Mouse (Mus musculus) hindbrain, embryonic 13.5 days (tissue): ENCODE results near the gene Chn1. TPM values are rescaled to one million over a fixed set of nuclear protein-coding genes. Genes with fewer than 3 reads are reported as not detected.

Experiments used
- ATAC-seq: fragments of 200-750 bp; cut with Nextera tagmentation; 2 replicates; pipeline ENCODE4 v1.8.0; 2017; ENCODE audit warnings: moderate TSS enrichment; ENCODE audit not compliant: low FRiP score
- H3K27ac ChIP-seq: fragments of 300-500 bp; sonication (generic); 2 replicates; pipeline ENCODE4 v1.5.1; 2015; ENCODE audit warnings: inconsistent platforms, mild to moderate bottlenecking, moderate library complexity
- H3K27me3 ChIP-seq: fragments of 300-500 bp; sonication (generic); 2 replicates; pipeline ENCODE4 v1.6.1; 2015; ENCODE audit warnings: mild to moderate bottlenecking, inconsistent platforms
- H3K36me3 ChIP-seq: fragments of 300-500 bp; sonication (generic); 2 replicates; pipeline ENCODE4 v1.6.1; 2015; ENCODE audit warnings: mild to moderate bottlenecking, inconsistent platforms
- H3K4me1 ChIP-seq: fragments of 300-500 bp; sonication (generic); replicated peaks from 2 replicates; pipeline ENCODE4 v1.6.1; 2015; ENCODE audit warnings: inconsistent platforms
- H3K4me2 ChIP-seq: fragments of 300-500 bp; sonication (generic); 2 replicates; pipeline ENCODE4 v1.6.1; 2015; ENCODE audit warnings: inconsistent platforms, mild to moderate bottlenecking, moderate library complexity
- H3K4me3 ChIP-seq: fragments of 300-500 bp; sonication (generic); 2 replicates; pipeline ENCODE4 v1.5.1; 2015; ENCODE audit warnings: mild to moderate bottlenecking, inconsistent platforms
- H3K9ac ChIP-seq: fragments of 300-500 bp; sonication (generic); 2 replicates; pipeline ENCODE4 v1.6.1; 2015; ENCODE audit warnings: mild to moderate bottlenecking, inconsistent platforms
- H3K9me3 ChIP-seq: fragments of 300-500 bp; sonication (generic); 2 replicates; pipeline ENCODE4 v1.6.1; 2016; ENCODE audit warnings: inconsistent platforms
- WGBS: fragments of 180-500 bp; shearing (Covaris S2); methylation state at CpG from one replicate; pipeline ENCODE4 v1.1.7; 2015; 5-methylcytosine and 5-hydroxymethylcytosine counted together
- polyA plus RNA-seq: library from polyadenylated mRNA; unstranded; fragments of >200 nt; fragmentation: Nextera tagmentation; extraction: Ambion mirVana; gene quantifications from 2 replicates; pipeline ENCODE4 v1.2.1, GENCODE M21; 2015

The Chn1 gene
- polyA plus RNA-seq, 1 experiment from 2014 or later: 110 TPM

DNA sequence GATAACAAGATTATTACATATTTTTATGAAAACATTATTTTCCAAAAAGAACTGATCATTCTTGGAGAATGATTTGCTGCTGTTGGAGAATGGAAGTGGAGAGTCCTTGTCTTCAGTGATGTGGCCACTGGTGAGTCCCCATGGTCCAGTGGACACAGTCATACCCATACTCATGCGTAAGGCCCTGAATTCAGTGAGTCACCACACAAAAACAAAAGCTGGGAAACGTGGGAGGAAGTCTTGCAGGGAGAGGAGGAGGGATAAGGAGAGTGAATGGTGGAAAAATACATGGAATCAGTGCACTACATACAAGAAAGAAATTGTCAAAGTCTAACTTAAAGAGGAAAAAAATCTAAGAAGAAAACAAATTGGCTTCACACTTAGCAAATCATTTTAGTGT, 47.3 kb downstream of the Chn1 start:
- 60% methylated on average over 2 of the region's 2 CpGs for WGBS
- Histone ChIP-seq H3K27ac (no peak overlapping the region), H3K9me3 (no peaks in the 10 kb centered on the region), H3K4me2 (no peak overlapping the region), H3K4me3 (no peak overlapping the region), H3K27me3 (no peaks in the 10 kb centered on the region), H3K36me3 (no peaks in the 10 kb centered on the region), H3K4me1 (peaks cover 18% of the 10 kb centered on the region), H3K9ac (no peak overlapping the region)
- no peak for ATAC-seq

DNA sequence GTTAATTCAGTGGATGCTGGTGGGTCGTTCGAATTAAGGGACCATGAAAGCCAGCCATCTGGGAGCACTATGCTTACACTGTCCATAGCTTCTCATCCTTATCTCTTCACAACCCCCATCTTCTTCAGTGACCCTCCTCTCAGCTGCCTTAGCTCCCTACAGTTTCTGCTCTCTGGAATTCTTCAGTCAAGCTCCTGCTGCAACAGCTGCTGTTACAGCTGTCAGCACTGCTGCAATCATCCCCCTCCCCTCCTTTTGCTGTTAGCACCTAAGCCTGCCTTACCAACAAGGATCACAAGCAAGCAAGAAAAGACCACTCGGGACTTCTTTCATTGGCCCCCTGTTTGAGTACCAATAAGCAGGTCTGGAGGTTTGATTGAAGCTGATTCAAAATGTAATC, 50.2 kb downstream of the Chn1 start:
- no peak overlapping the region for H3K4me2 ChIP-seq
- no peaks in the 10 kb centered on the region for H3K36me3 ChIP-seq
- no peak overlapping the region for H3K4me3 ChIP-seq
- no peak for ATAC-seq
- 64% methylated on average over 3 of the region's 3 CpGs for WGBS
- H3K9me3 ChIP-seq: no peaks in the 10 kb centered on the region
- peaks cover 28% of the 10 kb centered on the region for H3K4me1 ChIP-seq
- 0 out of 2 replicates have a peak overlapping the region, but pooled peaks have one; percentile 24 for H3K9ac ChIP-seq
- H3K27me3 ChIP-seq: no peaks in the 10 kb centered on the region
- peak overlapping the region; percentile 40 for H3K27ac ChIP-seq

DNA sequence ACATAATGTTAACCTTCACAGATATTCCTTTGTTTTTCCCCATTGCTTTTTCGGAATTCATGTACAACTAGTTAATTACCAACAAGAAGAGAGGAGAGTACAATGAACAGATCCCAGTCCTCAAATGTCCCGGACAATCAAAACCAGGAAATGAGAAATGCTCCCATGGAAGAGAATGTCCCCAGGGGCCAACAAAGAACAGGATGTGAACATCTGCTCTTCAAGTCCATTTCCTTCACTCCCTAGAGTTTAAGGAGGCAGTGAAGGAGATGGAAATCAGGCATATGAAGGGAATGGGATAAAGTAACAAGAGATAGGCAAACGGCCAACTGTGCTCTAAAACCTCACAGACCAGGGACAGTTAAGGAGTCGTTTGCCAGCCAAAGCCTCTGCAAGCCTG, 53.3 kb downstream of the Chn1 start:
- no peak for ATAC-seq
- Histone ChIP-seq H3K27ac (peak overlapping the region; percentile 9; the same call in 1 of the 2 replicates), H3K36me3 (no peaks in the 10 kb centered on the region), H3K4me2 (no peak overlapping the region), H3K4me3 (no peak overlapping the region), H3K4me1 (peaks cover 25% of the 10 kb centered on the region), H3K9ac (no peak overlapping the region), H3K27me3 (no peaks in the 10 kb centered on the region), H3K9me3 (no peaks in the 10 kb centered on the region)
- WGBS: 47% methylated on average over 4 of the region's 4 CpGs

DNA sequence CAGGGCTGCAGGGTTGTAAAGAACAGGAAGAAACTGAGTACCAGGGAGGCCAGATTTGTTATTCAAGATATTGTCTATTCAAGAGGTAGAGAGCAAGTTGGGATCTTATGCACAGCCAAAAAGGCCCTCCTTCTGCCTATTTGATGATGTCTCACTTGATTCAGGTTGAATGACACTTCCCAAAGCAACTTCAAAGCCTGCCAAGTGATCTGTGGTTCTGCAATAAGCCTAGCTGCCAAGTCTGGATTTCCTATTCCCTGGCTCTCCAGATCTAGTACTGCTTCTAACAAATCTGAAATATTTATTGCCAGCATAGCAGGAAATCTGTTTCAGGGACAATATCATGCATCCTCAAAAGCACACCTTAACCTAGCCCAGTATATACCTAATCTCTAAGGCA, 62.7 kb downstream of the Chn1 start:
- H3K27me3 ChIP-seq: no peaks in the 10 kb centered on the region
- H3K4me3 ChIP-seq: no peak overlapping the region
- H3K36me3 ChIP-seq: no peaks in the 10 kb centered on the region; the same call in 1 of the 2 replicates
- ATAC-seq: no peak
- no peak overlapping the region for H3K4me2 ChIP-seq
- no peak overlapping the region for H3K27ac ChIP-seq
- H3K4me1 ChIP-seq: no peaks in the 10 kb centered on the region
- H3K9ac ChIP-seq: no peak overlapping the region
- H3K9me3 ChIP-seq: no peaks in the 10 kb centered on the region

DNA sequence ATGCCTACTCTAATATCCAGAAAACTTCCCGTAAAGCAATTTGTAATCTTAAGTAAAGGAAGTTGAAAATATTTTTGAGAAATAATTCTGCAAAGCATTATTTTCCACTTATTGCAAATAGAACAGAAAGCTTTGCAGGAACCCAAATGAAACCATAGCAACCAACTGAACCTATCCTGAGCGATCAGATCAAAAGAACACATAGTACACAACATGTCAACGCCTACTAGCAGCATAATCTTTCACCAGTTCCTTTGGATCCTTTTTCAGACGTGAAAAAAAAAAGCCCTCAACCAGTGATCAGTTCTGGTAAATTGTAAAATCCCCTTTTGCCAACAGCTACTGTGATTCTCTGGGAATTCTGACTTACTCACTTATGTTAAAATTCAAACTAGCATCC, 82.1 kb downstream of the Chn1 start:
- H3K9me3 ChIP-seq: no peaks in the 10 kb centered on the region
- no peaks in the 10 kb centered on the region for H3K27me3 ChIP-seq
- no peak overlapping the region for H3K27ac ChIP-seq
- no peak overlapping the region for H3K4me3 ChIP-seq
- H3K4me2 ChIP-seq: no peak overlapping the region
- no peak overlapping the region for H3K9ac ChIP-seq
- no peaks in the 10 kb centered on the region for H3K4me1 ChIP-seq
- no peak for ATAC-seq
- peaks cover 2% of the 10 kb centered on the region; the same call in 1 of the 2 replicates for H3K36me3 ChIP-seq
- 74% methylated on average over 4 of the region's 4 CpGs for WGBS

DNA sequence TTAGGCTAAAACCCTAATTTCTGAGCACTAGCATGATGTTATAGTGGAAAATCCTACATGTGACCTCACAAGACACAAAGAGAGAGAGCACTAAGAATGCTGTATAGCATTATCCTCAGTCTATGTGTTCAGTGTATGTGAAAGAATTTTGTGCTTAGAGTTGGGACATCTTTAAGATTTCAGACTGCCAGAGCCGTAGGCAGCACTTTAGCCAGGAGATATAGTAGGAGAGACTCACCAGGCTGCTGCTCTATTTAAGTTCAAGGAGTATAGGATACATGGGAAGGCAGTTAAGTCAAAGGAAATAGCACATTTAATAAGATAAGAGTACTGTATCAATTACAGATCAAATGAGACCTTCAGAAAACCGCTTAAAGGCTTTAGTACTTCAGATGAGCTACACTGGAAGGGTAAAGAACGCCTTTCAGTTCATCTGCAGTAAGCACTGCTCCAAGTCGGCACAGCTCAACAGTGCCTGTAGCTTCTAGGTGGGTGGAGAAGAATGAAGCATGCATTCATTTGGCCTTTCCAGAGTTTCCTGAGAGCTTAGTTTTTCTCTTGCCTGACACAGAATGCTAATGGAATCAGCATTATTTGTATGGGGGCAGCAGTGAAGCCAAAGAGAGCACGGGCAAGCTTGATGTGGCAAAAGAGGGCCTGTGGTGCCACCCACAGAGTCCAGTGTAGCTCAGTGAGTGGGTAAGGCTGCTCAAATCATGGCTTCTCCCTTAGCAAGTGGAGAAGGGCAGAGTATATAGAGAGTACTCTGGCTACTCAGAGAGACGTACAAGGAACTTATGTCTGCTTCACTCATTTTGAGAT, 84.2 kb downstream of the Chn1 start:
- Histone ChIP-seq H3K9ac (no peak overlapping the region), H3K27me3 (no peaks in the 10 kb centered on the region), H3K4me1 (no peaks in the 10 kb centered on the region), H3K27ac (no peak overlapping the region), H3K4me3 (no peak overlapping the region), H3K9me3 (no peaks in the 10 kb centered on the region), H3K36me3 (peaks cover 6% of the 10 kb centered on the region; the same call in 1 of the 2 replicates), H3K4me2 (no peak overlapping the region)
- no peak for ATAC-seq
- WGBS: 79% methylated on average over 6 of the region's 6 CpGs

DNA sequence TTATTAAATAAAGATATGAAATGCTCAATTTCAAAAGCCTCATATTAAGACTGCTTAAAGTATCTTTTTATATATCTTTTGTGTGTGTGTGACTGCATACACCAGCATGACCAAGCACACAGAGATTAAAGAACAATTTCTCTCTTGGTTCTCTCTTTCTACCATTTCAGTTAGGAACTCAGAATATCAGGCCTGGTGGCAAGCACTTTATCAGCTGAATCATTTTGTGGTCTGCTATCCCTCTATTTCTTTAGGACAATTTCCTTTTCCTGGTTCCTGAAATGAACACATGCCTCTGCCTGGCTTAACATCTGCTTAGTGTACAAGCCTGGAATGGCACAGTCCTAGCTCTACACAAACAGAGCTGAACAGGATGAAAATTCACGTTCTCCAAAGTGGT, 92.6 kb downstream of the Chn1 start:
- H3K4me2 ChIP-seq: no peak overlapping the region
- no peak overlapping the region for H3K4me3 ChIP-seq
- no peaks in the 10 kb centered on the region for H3K27me3 ChIP-seq
- WGBS: 78% methylated on average over 1 of the region's 1 CpGs
- H3K27ac ChIP-seq: no peak overlapping the region
- no peak overlapping the region for H3K9ac ChIP-seq
- H3K36me3 ChIP-seq: peaks cover 3% of the 10 kb centered on the region; the same call in 1 of the 2 replicates
- no peak for ATAC-seq
- H3K9me3 ChIP-seq: no peaks in the 10 kb centered on the region
- no peaks in the 10 kb centered on the region for H3K4me1 ChIP-seq

DNA sequence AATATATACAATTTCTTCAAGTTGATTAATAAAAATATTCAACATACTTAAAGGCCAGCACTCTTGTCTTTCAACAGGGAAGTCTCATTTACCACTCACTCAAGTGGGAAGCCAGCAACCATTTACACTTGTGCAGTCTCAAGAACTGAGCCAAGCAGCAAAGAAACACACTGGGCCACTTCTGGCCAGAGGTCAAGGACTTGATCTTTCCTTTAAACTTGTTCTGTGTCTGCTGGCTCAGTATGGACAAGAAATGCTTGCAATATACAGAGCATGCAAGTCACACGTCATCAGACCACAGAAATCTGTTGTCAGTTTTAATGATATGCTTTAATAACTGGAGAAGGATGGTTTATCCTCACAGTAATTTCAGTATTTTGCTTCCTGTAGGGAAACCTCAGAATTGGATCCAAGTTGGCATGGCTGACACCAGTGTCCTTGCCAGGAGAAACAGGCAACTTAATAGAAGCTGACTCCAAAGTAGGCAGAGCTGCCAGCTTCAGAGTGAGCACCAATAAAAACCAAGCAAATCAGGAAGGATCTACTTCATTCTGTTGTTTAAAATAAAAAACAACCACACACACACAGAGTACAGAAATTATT, 94.6 kb downstream of the Chn1 start:
- Histone ChIP-seq H3K27me3 (no peaks in the 10 kb centered on the region), H3K27ac (no peak overlapping the region), H3K4me1 (no peaks in the 10 kb centered on the region), H3K9me3 (no peaks in the 10 kb centered on the region), H3K36me3 (no peaks in the 10 kb centered on the region), H3K4me2 (no peak overlapping the region), H3K4me3 (no peak overlapping the region), H3K9ac (no peak overlapping the region)
- 88% methylated on average over 1 of the region's 1 CpGs for WGBS
- ATAC-seq: no peak

DNA sequence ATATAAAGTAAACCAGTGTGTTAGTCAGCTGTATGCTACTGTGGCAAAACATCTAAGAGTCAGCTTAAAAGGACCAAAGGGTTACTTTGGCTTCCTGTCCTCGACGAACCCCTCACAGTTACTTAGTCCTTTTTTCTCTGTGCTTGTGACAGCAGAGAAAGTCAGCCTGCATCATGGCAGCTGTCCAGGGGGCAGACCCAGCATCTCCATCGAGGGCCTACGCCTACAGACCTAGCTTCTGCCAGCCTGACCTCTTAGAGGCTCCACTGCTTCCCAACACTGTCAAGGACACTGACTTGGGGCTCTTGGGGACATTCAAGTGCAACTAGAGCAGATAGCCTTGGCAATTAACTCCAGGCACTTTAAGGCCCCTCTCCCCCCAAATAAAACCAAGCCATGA, 106.5 kb downstream of the Chn1 start:
- Histone ChIP-seq H3K9me3 (no peaks in the 10 kb centered on the region), H3K27me3 (no peaks in the 10 kb centered on the region), H3K27ac (no peak overlapping the region), H3K4me1 (peaks cover 15% of the 10 kb centered on the region), H3K9ac (no peak overlapping the region), H3K4me2 (no peak overlapping the region), H3K4me3 (no peak overlapping the region), H3K36me3 (no peaks in the 10 kb centered on the region)
- no peak for ATAC-seq
- WGBS: 66% methylated on average over 4 of the region's 4 CpGs

DNA sequence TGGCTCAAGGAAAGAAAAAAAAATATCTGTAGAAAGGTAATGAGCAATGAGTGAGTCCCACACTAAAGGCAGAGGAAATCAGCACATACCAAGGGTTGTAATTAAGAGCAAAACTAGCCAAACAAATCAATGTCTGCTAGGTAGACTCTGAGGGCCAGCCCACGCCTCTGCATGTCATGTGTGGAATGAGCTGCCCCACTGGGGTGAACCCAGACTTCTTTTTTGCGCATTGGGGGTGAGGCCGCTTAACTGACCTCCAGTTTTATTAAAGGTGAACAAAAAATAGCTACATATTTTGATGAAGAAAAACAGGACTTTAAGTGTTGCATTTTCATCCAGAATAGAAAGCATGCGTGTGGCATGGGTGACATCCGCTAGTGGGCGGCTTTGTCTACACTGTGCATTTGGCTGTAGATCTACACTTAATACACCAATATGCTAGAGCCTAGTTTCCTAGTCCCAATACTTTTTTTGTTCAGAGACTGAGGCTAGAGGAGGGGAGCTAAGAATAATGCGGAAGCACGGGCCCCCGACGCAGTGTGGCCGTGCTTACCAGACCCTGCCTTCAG, 114.5 kb downstream of the Chn1 start:
- H3K27ac ChIP-seq: 0 out of 2 replicates have a peak overlapping the region, but pooled peaks have one; percentile 52
- peak; percentile 65 for ATAC-seq
- H3K4me2 ChIP-seq: peak overlapping the region; percentile 49
- peaks cover 36% of the 10 kb centered on the region for H3K4me1 ChIP-seq
- no peaks in the 10 kb centered on the region for H3K9me3 ChIP-seq
- H3K9ac ChIP-seq: no peak overlapping the region
- H3K36me3 ChIP-seq: no peaks in the 10 kb centered on the region
- 82% methylated on average over 11 of the region's 11 CpGs for WGBS
- no peak overlapping the region; the same call in 1 of the 2 replicates for H3K4me3 ChIP-seq
- no peaks in the 10 kb centered on the region for H3K27me3 ChIP-seq

DNA sequence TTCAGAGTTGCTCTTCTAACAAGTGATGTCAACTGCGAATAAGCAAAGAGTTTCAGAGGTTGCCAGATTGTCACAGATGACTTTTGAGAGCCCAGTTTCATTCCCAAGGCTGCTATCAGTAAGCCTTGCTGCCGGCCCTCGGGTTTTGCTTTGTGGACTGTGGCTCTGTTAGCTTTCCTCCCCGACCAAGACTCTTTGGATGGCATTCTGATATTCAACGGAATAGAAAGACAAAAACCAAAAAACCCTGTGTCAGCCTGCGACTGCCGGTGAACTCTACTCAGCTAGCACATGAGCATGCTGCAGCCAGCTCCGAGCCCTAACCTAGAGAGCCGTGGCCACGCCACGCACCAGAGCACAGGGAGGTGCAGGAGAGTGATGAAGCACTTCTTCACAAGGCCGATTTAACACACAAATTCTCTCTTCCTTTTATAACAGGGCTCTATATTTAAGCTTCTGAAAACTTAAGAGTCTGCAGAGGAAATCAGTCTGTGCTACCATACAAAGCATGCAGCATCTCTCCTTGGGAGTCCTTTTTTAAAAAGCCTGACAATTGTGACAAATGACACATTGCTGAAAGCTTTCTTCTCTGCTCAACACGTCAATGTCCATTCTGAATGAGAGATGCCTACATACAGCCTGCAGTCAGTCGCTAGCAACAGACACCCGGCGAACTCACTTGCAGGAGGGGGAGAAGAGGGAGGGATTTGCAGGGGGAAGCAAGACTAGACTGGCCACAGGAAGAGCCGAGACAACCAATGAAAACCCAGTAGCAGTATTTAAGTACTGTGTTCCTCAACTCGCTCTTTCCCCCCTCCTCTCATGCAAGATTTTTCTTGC, 115.2 kb downstream of the Chn1 start:
- peak; percentile 91 for ATAC-seq
- Histone ChIP-seq H3K4me3 (peak overlapping the region; percentile 30), H3K27me3 (no peaks in the 10 kb centered on the region), H3K4me2 (peak overlapping the region; percentile 49), H3K27ac (peak overlapping the region; percentile 52), H3K4me1 (peaks cover 38% of the 10 kb centered on the region), H3K9ac (peak overlapping the region; percentile 14; the same call in 1 of the 2 replicates), H3K9me3 (no peaks in the 10 kb centered on the region), H3K36me3 (no peaks in the 10 kb centered on the region)
- WGBS: 23% methylated on average over 18 of the region's 18 CpGs

DNA sequence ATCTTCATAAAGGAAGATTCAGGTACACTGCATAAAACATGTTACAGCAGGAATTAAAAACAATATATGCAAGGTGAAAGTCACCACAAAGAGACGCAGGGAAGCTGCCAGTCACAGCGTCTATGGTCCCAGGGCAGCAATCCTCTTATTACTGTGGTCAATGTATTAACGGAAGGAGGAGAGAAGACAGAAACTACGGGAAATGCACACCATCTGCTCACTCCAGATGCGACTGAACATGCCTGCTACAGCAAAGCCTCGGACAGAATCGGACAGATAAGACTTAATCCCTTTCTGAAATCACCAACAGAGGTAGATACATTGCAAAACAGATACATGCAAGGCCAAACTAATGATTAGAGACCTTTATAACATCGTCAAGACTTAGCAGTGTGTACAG, 116.1 kb downstream of the Chn1 start:
- WGBS: 51% methylated on average over 8 of the region's 8 CpGs
- Histone ChIP-seq H3K9ac (no peak overlapping the region), H3K27me3 (no peaks in the 10 kb centered on the region), H3K4me2 (peak overlapping the region; percentile 49; the same call in 1 of the 2 replicates), H3K36me3 (no peaks in the 10 kb centered on the region), H3K4me3 (no peak overlapping the region), H3K4me1 (peaks cover 38% of the 10 kb centered on the region), H3K27ac (0 out of 2 replicates have a peak overlapping the region, but pooled peaks have one; percentile 52), H3K9me3 (no peaks in the 10 kb centered on the region)
- no peak for ATAC-seq
